Mouse (Mus musculus) ovary, adult 18-20 months (tissue): ENCODE data around the gene Bloc1s3.
"Not testable (repeated sequence)": the region's sequence is repeated elsewhere in the genome, so short reads cannot be mapped to it uniquely, and the experiment has no call there.

Experiments
- DNase-seq: peaks from one replicate; pipeline ENCODE4 v3.0.0; 2022; ENCODE audit warnings: low spot score, mixed read lengths

The Bloc1s3 gene

DNA sequence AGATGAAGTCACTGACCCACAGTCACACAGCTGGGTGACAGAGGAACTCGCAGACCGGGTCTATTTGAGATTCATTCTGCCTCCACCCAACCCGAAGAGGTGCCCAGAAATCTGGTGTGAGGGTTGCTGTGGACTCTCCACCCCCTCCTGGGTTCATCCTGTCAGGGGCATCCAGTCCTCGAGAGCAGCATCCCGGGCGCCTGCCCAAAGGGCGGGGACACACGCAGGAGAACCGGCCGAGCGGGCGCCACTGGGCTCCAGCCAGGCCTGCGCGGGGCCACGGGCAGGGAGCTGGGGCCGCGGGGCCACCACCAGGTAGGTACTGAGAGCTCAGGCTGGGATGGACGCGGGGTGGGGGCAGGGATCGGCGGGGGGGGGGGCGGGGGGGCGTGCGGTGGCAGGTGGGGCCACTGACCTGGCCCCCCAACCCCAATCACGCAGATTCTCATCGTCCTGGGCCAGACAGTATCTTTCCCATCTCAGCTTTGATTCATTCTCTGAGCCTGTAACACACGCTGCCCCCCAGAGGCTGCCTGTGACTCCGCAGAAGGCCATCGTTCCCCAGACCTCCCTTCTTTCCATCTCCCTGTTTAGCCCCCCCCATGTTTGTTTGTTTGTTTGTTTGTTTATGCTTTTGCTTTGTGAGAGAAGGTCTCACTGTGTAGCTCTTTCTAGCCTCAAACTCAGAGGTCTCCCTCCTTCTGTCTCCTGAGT lies 9.6 kb upstream of the Bloc1s3 start, which contains the start of gene Nkpd1:
Gene Nkpd1 (plus strand): TSS at position 187 of the 714 bp plus-strand sequence.
- no peak for DNase-seq

DNA sequence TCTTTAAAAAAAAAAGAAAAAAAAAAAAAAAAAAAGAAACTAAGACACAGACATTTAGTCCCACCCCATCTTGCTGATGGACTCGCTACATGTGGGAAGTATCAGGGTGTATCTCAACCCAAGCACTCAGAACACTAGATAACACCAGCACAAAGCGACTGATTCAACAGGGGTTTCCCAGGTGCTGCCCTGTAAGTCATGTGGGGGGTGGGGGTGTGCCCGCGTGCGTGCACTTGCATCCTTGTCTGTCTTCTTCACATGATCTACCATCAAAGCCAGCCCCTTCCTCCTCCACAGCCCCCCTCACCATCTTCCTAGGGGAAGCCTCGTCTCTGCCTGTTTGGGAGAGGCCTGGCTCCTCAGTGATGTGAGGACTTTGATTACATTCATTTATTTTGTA lies 4.2 kb upstream of the Bloc1s3 start:
- no peak for DNase-seq

DNA sequence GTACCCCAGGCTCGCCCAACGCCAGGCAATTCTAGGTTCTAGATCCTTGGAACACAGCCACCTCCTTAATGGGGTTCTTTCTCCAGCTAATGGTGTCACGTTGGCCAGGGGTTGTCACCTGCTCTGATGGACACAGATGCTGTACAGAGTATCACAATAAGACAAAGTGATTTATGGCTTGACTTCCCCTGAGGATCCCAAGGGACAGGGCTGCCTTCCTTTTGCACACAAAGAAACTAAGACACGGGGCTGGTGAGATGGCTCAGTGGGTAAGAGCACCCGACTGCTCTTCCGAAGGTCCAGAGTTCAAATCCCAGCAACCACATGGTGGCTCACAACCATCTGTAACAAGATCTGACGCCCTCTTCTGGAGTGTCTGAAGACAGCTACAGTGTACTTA lies 3.8 kb upstream of the Bloc1s3 start:
- DNase-seq: not testable (repeated sequence)

DNA sequence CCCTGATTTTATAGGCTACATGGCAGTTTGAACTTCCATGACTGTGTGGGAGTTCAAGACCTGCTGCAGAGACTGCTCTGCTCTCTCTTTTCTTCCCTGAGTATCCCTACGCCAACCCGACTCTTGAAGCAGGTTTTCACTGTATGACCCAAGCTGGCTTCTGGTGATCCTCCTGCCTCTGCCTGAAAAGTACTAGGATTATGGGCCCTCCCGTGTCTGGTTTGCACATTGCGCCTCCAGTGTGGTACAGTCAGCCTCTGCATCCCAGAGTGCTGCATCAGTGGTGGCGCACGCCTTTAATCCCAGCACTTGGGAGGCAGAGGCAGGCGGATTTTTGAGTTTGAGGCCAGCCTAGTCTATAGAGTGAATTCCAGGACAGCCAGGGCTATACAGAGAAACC lies 1.6 kb upstream of the Bloc1s3 start:
- DNase-seq: no peak

DNA sequence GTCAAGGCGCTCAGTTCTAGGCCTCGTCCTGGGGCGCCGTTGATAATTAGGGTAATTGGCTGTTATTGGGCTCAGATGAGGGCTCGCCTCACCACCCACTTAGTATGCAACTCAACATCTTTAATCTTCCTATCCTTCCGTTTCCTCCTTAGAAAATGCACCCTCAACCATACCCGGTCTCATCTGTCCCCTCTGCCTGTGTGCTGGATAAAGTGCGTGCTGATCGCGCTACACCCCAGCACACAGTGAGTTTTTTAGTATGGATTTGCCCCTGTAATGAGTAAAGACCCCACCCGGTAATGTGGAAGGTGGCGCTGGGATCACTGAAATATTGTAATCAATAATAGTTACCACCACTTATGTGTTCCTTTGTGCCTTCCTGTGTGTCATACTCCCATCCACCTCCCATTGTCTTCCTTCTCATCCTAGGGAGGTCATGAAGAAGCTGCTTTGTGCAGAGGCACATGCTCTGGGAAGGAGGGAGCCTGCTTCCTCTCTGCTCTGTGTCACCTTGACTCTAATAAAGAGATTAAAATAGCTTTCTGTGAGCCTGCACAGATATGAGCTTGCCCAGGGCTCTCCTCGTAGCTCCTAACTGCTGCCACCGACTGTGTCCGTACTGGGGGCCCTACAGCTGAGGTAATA lies 879 bp upstream of the Bloc1s3 start:
- DNase-seq: no peak

DNA sequence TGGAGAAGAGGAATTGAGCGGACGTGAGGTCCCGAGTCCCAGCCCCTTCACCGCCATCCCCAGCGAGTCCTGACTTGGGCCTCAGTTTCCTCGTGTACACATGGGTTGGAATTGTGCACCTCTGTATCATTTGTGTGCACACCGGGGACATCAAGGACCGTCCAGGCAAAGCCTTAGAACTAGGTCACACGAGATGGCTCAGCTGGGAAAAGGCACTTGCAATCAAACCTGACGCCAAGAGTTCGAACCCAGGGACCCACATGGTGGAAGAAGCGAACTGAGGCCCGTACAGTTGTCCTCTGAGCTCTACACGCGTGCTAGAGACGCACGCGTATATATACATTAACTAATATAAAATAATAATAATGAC lies 570 bp downstream of the Bloc1s3 start:
- DNase-seq: no peak

DNA sequence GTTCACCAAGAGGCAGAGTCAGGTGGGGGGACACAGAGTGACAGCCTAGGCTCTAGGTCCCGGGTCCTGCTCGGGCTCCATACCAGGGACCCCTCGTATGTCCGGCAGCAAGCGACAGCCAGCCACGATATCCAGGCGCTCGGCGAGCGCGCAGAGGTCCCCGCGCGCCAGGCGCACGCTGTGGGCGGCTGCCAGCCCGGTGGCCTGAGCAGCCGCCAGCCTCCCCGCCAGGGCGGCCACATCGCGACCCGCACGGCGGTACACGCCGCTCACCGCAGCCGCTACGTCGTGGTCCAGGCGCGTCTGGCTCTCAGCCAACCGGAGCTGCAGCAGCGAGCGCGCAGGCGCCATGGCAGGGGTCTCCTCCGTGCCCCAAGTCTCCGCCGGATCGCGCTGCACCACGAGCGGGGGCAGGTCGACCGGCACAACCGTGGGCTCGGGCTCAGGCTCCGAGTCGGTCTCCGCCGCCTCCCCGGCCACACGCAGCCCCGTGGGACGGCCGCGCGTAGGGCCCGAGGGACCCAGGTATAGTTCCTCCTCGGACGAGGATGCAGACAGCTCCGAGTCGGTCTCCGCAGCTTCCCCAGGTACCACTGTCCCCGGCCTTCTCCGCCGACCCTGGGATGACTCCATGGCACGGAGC lies 1.1 kb downstream of the Bloc1s3 start:
- DNase-seq: peak; percentile 36

DNA sequence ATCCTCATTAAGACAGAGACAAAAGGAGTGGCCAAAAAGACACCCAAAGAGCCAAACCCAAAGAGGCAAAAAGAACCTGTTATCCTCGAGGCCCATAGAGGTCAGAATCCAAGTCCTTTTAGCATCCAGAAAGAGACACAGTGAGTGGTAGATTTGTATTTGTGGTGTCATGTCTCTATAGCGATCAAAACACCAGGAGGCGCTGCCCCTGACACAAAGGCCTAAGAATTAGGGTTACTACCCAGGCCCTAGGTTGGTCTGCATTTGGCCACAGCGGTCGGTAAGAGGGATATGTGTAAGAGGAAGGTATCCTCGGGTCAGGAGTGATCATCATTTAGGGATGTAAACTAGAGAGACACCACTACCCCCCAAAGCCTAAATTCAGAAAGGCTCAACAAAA lies 1.8 kb downstream of the Bloc1s3 start:
- DNase-seq: no peak

DNA sequence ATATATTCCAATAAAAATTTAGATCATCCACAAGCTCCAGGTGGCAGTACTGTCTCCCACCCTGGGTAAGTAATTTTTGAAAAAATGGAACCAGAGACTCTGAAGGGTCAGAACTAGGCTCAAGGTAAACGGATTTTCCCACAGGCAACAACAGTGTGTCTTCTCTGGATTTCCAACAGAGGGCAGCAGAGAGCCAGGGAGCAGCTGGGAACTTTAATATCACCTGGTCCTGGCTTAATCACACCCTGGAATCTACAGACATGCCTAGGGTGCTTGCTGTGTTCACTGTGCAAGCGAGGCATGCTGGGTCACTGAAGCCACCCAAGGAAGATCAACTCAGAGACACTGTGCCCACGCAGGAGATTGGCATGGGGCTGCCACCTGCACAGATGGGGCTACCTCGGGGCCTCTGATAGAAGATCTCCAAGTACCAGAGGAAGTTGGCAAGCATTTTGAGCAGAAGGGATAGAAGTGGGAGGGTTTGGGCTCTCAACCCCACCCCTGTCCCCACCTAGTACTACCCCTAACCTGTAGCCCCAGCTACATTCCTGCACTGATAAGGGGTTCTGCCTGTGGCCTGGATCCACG lies 4.6 kb downstream of the Bloc1s3 start:
- DNase-seq: no peak

DNA sequence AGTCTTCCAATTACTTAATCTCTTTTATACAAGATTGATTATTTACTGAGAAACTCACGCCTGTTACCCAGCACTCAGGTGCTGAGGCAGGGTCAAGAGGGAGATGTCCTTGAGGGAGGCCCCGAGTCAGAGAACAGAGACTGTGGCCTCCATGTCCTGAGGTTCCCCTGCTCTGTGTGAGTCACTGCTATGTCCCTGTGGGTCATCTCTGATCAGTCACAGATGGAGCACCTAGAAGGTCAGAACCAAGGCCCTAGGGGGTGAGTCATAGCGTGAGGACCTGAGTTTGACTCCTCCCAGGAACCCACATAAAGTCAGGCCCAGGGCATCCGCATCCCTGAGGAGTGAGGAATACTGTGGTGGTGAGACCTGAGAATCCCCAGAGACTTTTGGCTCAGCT lies 6.5 kb downstream of the Bloc1s3 start:
- no peak for DNase-seq

DNA sequence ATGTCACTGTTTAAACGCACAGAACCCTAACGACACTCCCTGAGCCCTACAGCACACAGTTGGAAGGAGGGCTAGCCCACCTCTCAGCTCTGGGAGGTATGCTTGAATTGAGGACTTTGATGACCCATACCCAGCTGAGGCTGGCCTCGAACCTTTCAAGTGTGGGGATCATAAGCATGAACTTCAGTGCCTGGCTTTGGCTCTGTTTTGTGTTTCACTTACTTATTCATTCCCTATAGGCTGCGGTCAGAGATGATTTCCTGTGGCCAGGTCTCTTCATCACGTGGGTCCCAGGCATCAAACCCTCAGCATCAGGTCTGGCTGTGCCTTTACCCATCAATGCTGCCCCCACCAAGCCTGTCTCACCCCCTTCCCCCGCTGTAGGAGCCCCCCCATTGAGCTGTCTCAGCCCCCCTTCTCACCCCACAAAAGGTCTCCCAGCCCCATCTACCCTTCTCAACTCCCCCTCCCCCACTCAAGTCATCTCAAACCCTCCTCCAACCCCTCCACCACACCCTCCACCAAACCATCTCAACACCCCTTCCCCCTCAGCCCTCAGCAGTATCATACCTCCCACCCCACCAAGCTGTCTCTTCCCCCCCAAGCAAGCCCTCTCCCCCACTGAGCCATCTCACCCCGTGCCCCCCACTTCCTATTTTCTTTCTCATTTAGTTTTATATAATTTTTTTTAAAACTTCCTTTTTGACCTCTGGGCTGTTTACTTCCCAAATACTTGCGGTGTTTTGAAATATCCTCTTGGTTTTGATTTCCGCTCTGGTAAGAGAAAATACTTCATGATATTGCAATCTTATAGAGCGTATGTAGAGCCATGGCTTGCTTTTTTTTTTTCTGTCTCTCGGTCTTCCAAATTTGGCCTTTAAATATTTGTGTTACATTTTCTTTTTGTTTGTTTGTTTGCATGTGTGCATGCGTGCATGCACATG lies 7.5 kb downstream of the Bloc1s3 start:
- no peak for DNase-seq

DNA sequence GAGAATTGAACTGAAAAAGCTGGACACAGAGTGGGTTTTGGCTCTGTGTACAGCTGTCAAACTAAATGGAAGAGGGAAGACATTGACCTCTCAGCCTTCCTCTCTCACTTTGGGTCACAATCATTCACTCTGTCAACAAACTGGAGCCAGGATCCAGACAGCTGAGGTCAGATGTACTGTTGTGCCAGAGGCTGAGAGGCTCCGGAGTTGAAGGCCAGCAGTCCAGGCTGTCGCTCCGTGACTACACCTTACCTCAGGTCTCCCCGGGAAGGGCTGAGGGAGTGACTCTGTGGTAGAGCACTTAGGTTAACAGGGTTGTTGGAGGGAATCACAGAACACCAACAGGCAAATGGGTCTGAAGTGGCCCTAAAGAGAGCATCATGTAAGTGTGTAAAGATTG lies 9.8 kb downstream of the Bloc1s3 start:
- no peak for DNase-seq

DNA sequence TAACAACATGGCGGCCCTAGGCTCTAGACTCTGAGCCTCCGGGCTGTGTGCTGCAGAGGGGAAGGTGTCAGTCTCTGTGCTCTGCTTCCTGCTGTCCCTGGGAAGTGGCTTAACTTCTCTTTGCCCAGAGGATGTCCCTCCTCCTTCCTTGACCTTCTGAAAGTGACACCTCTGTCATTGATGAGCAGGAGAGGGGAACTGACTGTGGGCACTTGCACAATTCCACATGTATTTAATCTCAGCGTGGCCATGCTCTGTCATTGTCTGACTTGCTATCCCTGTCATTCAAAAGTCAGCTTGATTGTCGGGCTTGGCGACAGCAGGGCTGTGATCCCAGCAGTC lies 12.0 kb downstream of the Bloc1s3 start:
- no peak for DNase-seq

DNA sequence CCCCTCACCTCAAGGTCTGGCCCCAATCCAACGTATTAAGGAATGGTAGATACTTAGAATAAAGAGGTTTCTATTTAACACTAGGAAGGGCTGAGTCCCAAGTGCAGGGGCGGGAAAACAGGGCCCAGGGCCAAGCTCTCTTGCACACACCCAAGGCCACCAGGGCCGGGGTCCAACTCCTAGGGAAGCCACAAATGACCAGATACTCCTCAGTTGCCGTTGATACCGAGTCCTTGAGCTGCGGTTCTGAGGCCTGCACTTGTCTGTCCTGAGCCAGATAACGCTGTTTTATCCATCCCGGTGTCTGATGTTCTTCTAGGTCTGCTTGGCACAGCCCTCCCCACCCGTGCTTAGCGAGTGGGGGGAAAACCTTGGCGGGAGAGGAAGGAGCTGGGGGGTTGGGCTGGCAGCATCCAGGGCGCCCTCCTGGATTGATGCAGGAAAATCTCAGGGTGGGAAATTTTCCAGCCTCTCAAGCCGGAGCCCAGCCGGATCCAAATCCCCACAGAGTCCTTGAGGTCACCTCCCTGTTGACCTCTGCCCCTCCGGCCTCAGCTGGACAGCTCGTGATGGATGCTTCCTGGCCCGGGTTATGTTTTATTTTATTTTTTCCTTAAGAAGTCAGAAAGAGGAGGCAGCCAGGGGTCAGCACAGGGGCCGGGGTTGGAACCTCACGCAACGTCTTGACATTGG lies 12.5 kb downstream of the Bloc1s3 start:
- DNase-seq: peak; percentile 97

DNA sequence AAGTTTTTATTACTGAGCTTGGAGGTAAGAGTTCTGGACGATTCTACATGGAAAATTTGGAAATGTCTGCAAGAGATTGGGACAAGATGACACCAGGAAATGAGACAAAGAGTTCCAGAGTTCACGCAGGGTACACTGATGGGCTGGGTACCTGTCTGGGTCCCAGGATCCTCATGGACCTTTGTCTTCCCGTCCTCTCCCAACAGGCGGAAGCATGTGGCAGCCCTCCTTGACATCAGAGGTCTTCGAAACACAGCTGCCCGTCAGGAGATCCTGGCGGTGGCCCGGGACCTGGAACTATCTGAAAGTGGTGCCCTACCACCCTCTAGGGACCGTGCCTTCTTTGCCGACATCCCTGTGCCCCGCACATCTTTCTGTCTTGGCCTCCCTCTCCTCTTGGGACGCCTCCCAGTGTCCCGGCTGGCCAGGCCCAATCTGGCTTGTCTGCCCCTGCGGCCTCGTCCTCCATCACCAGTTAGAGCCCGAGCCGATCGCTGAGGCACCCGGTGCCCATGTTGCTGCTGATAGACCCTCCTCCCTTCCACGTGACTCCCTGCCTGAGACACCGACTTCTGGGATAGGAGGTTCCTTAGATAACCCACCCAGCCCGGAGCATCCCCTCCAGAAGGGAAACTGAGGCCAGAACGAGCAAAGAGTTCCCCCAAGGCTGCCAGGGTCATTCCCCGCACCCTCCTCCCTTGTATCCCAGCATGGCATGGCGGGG lies 13.3 kb downstream of the Bloc1s3 start:
- DNase-seq: no peak

DNA sequence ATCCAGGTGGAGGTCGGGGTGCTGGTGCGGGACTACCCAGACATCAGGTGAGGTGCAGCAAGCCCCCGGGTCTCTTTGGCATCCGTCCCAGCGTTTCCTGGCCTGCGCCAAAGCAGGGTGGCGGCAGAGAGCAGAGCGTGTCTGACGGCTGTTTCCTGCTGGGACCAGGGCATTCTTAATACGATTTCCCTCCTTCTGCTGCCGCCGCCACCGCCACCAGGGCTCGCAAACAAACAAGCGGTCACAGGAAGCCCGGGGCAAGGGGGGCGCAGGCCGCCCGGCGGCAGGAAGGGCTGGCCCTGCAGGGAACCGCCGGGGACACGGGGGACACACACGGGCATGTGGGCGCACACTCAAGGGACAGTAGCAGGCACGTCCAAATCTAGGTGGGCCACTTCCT lies 16.4 kb downstream of the Bloc1s3 start:
- no peak for DNase-seq

DNA sequence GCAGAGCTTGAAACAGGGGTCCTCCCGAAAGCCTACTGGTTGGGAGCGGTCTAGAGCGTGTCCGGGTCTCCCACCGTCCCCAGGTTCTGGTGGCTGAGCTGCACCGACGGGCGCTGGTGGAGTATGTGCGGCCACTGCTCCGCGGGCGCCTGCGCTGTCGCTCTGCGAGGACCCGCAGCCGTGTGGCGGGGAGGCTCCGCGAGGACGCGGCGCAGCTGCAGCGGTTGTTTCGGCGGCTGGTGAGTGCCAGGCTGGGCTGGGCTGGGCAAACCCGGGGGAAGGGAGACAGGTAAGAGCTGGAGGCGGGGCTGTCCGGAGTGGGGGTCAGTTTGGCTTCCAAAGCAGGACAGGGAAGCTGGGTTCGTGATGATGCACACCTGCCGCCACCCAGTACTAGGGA lies 18.6 kb downstream of the Bloc1s3 start:
- DNase-seq: no peak

DNA sequence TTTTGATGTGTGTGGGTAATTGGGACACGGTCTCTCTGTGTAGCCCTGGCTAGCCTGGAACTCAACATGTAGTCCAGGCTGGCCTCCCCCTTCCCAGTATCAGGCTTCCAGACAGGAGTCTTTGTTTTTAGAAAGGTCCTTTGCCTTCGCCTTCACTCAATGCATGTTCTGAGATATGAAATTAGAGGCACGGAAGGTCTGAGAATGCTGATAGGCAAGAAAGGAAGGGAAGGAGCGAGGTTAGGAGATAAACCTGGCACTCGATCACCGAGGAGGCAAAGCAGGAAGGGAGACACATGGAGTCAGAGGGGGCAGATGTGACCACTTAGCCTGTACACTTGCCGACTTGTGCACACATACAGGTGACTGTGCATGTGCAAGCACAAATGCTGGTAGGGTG lies 21.6 kb downstream of the Bloc1s3 start:
- no peak for DNase-seq

DNA sequence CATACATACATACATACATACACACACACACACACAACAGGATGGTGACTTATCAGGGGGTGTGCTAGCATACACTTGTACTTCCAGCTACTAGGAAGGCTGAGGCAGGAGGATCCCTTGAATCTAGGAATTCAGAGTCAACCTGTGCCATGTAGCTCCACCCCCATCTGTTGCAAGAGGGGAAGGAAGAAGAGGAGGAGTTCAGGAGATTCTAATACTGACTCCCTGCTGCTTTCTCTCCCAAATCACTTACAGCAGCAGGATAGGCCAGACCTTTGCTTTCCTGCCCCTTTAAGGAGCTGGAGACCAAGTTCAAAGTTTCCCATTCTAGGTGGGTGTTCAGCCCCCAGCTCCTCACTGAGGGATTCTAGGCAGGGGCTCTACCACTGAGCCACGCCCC lies 22.7 kb downstream of the Bloc1s3 start:
- DNase-seq: no peak

DNA sequence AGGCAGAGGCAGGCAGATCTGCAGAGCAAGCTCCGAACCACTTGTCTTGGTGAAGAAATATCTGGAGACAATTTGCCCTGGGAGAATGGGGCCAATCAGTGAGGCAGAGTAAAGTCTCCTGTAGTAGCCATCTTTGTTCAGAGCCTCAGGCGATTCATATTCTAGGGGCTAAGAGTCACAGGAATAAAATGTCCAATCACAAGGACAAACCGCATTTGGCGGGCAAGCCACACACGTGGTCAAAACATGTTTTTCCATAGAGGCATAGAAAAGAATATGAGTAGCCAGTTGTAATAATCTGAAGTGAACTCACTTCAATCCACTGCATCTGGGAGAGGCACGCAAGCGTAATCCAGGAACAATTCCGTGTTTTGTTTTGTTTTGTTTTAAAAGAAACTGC lies 24.9 kb downstream of the Bloc1s3 start:
- no peak for DNase-seq
